Mouse (Mus musculus): ENCODE measurements around the gene Gvin1. TPM values are rescaled to one million over a fixed set of nuclear protein-coding genes. Genes with fewer than 3 reads are reported as not detected.
"Not testable (repeated sequence)": the region's sequence is repeated elsewhere in the genome, so short reads cannot be mapped to it uniquely, and the experiment has no call there.

Gene Gvin1
- polyA plus RNA-seq, 1 experiment from 2014 or later = 0.21 TPM

DNA sequence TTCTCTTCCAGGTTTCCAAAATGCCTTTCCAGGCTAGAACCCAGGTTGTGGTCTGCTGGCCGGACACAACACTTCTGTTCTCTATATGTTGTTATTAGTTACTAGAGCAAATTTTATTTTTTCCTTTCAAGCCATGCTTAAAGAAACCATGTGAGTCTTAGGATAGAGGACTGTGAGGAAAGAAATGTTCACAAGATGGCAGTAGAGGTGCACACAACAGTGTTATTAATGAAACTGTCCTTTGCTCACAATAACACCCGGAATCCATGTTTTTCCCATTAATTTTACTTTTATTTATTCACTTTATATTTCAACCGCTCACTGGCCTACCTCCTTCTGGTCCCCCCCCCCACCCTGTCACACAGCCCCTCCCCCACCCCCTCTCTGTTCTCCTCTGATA, 8.5 kb downstream of the Gvin1 start:
- H3K27me3 ChIP-seq (replicated peaks); H3K4me2 ChIP-seq; H3K36me3 ChIP-seq; H3K9ac ChIP-seq; ATAC-seq (ENCODE audit: extremely low read depth, insufficient number of reproducible peaks, low FRiP score, low TSS enrichment); H3K9me3 ChIP-seq; H3K4me1 ChIP-seq; H3K27ac ChIP-seq (replicated peaks); H3K4me3 ChIP-seq: not testable (repeated sequence)
- 71% methylated on average over 2 of the region's 3 CpGs for WGBS

- H3K36me3 ChIP-seq; H3K4me2 ChIP-seq; H3K9me3 ChIP-seq; H3K9ac ChIP-seq; ATAC-seq (ENCODE audit: extremely low read depth, insufficient number of reproducible peaks, low FRiP score, low TSS enrichment); H3K27ac ChIP-seq (replicated peaks); H3K4me1 ChIP-seq; H3K4me3 ChIP-seq; H3K27me3 ChIP-seq (replicated peaks): not testable (repeated sequence)
These were observed 38.1 kb downstream of the Gvin1 start for GRCm38 (mm10) chr7:106177065-106177464.

- H3K9me3 ChIP-seq; ATAC-seq (ENCODE audit: extremely low read depth, insufficient number of reproducible peaks, low FRiP score, low TSS enrichment); H3K4me1 ChIP-seq; H3K4me2 ChIP-seq; H3K27me3 ChIP-seq (replicated peaks); H3K9ac ChIP-seq; H3K27ac ChIP-seq (replicated peaks); H3K4me3 ChIP-seq; H3K36me3 ChIP-seq: not testable (repeated sequence)
- 100% methylated on average over 1 of the region's 2 CpGs for WGBS
These were observed 69.9 kb downstream of the Gvin1 start for GRCm38 (mm10) chr7:106145013-106145754.

GRCm38 (mm10) chr7:106141128-106141895, 73.8 kb downstream of the Gvin1 start:
- not testable (repeated sequence) for H3K27ac ChIP-seq (replicated peaks); H3K4me1 ChIP-seq; H3K9ac ChIP-seq; H3K4me2 ChIP-seq; H3K9me3 ChIP-seq; H3K4me3 ChIP-seq; ATAC-seq (ENCODE audit: extremely low read depth, insufficient number of reproducible peaks, low FRiP score, low TSS enrichment); H3K36me3 ChIP-seq; H3K27me3 ChIP-seq (replicated peaks)
- WGBS = no CpG with 5 or more reads among the region's 1 CpGs

GRCm38 (mm10) chr7:106117090-106117948, 97.8 kb downstream of the Gvin1 start:
- H3K9ac ChIP-seq; H3K4me3 ChIP-seq; H3K4me1 ChIP-seq; H3K27ac ChIP-seq (replicated peaks); ATAC-seq (ENCODE audit: extremely low read depth, insufficient number of reproducible peaks, low FRiP score, low TSS enrichment); H3K36me3 ChIP-seq; H3K27me3 ChIP-seq (replicated peaks); H3K4me2 ChIP-seq; H3K9me3 ChIP-seq: not testable (repeated sequence)
- WGBS = no CpG with 5 or more reads among the region's 2 CpGs
